Mouse (Mus musculus): ENCODE measurements around the gene Fahd1.

Fahd1 gene

DNA sequence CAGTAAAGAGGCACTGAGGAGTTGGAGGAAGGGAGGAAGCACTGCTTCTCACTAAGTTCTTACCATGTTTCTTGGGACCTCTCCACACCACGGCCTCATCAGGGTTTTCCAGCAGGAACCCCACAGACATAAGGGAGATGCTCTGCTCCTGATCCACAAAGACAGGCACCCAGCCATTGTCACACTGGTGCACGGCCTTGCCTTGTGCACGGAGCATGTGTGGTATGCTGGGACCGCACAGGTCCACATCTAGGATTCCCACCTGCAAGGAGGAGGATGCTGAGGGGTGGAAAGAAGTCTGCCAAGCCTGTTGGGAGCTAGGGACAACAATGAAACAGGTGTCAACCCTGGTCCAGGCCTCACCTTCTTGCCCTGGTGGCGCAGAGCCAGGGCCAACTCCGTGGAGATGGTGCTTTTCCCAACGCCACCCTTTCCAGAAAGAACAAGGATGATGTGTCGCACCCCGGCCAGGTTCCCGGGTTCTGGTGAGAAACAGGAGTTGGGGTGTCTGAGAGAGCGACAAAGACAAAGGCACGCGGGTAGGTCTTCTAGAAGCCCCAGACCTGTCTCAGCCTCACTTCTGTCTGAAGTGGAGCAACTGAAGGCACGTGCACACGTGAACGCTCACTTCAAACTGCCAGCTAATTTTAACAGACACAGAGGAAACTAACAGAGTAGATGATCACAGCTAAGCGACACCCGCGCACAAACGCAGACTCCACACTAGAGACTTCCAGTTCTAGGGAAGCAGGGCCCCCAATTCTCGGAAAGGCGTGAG, 35.4 kb upstream of the Fahd1 start:
- DNase-seq (ENCODE audit: low read depth, low spot score): no peak

DNA sequence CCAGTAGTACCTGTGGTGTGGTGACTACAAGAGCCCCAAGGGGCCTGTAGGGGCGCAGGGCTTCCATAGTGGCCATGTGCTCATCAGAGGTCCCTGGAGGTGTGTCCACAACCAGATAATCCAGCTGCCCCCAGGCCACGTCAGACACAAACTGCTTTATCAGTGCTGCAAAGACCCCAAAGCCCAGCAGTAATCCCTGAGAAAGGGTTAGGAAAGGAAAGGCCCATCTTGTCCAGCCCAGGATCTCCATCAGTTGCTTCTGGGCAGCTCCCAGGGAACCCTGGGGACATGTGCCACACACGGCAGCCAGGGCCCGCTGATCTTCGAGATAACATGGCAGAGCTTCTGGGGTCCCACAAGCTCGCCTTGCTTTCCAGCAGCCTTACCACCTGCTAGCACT, 34.2 kb upstream of the Fahd1 start:
- no peak for DNase-seq (ENCODE audit: low read depth, low spot score)

DNA sequence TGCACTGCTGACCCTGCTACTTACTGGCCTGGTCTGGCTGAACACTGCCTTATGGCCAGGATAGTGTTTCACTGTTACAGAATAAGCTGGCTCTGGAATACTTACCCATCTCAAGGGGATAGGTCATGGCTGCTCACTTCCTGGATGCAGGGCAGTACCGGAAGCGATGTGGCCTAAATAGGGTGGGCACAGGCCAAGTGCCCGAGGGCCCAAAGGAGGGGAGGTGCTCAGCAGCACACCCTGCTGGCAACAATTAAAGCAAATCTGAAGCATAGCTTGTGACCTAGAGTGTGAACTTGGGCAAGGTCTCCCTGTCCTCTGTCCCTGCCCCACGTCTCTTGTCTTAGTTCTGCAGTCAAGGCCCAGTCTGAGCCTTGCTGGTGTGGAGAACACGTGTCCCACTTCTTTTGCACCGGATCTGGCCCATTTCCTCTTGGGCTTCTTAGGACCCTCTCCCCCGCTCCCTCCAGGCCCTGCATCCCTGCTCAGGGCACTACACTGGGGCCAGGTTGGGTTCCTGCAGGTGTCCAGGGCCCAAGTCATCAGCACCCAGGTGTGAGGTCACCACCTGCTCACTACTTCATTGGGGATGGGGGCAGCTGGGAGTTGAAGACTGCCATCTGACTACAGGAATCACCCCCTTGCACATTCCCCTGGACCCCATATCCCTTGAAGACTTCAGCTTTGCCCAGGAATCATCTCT, 31.7 kb upstream of the Fahd1 start:
- DNase-seq (ENCODE audit: low read depth, low spot score): no peak

DNA sequence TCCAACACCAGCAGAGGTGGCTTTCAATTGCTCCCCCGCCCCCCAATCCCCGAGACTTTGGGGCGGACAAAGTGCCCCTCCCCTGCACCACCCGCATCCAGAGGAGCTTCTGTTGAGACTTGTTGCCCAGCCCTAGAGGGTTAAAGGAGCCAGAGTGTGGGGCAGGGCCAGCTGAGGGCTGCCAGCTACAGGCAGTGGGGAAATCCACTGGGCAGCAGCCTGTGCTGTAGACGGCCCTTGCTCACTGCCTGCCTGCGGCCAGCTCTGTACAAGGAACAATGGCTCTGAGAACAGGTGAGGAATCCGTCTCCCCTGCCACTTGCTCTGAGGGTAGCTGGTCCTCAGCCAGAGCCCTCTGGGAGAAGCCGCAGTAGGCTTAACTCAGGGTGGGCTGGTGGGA, 28.4 kb upstream of the Fahd1 start:
- no peak for DNase-seq (ENCODE audit: low read depth, low spot score)

DNA sequence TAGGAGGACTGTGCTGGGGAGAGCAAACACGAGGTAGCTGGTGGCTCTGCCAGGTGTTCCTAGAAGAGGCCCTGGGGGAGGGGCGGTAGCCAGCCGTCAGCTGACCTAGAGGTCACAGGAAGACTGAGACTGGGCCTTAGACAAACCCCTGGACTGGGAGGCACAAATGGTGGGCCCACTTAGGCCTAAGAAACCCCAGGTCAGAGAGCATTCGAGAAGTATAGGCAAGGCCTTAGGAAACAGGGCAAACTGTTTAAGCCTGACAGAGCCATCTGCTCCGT, 27.9 kb upstream of the Fahd1 start:
- peak; percentile 86 for DNase-seq (ENCODE audit: low read depth, low spot score)

DNA sequence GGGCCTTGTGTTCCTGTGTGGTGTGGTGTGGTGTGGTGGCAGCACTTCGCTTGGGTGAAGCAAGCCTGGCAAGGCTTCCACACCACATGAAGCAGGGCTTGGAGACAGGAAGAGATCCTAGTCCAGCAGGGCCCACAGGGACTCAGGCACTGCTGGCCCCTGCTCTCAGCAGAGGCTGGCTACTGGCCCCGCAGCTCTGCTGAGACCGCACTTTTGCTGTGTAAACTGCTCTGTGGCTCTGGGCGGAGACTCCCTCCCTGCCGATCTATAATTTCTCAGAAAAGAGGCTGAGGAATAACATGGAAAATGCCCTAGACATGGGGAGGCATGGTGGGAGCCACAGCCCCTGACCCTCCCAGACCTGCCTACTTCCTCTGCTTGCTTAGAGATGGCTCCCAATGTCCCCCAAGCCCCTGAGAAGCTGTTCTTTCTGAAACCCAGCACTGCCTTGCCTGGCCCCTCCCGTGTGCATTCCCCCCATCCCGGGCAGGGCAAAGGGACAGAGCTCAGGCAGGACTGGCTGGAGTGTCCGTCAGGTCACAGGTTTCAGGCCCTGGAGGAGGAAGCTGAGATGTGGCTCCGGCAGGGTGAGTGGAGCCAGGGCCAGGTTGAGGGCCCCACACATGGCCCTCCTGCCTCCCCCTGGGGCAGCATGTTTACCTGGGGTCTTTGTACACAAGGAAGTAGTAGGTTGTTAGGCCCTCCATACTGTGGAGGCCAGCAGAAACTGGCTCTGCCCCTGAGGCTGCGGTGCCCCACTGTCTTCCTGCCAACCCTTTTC, 27.4 kb upstream of the Fahd1 start:
- peak; percentile 71 for DNase-seq (ENCODE audit: low read depth, low spot score)

DNA sequence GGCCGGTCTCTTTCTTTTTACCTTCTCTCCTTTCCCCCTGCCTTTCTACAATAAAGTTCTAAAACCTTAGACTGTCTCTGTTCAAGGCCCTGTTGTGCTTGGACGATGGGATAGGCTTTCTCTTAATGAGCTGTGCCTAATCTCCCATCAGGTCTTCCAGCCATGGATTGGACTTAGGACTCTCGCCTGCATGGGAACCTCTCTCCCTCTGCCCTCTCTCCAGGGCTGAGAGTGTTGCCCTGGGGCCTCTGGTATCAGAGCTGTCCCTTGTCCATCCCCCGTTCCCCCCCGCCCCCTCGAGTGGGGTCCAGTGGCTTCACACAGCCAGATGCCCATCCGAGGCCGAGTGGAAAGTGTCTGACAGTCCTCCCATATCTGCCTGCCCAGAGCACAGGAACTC, 24.8 kb upstream of the Fahd1 start:
- DNase-seq (ENCODE audit: low read depth, low spot score): no peak

DNA sequence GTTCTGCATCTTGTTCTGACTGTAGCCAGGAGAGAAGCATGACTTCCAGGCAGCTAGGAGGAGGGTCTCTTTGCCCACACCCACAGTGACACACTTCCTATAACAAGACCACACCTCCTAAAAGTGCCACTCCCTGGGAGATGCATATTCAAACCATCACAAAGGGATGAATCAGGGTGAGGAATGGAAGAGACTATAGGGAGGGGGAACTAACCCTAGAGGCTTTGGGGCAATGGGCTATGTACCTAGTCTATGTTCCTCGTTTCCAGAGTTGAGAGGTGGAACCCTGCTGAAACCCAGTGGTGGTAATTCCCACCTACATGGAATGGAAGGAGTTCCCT, 24.2 kb upstream of the Fahd1 start:
- DNase-seq (ENCODE audit: low read depth, low spot score): no peak

DNA sequence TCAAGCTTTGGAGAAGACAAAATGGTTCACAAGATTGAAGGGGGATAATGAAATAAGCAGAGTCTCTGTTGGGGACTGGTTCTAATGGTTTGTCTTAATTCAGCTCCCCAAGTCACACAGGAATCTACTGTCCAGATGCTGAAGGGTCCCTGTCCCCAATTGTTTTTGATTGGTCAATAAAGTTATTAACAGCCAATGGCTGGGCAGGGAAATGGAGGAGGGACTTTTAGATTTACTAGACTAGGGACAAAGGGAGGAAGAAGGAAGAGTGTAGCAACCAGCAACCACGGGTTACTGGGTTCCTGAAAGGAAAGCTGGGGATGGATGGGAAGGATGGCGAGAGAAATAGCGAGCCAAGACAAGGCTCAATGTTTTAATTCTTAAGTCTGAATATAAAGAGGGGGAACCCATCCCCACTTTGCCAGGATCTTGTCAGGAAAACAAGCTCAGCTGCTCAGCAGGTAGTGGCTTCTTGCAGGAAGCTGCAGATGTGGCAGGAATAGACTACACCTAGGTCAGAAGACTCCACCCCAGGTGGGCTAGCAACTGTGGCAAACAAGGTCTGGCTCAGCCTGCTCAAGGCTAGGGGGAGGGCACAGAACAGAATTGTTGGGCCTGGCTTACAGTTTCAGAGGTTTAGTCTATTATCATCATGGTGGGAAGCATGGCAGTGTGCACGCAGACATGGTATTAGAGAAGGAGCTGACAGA, 23.7 kb upstream of the Fahd1 start:
- no peak for DNase-seq (ENCODE audit: low read depth, low spot score)

DNA sequence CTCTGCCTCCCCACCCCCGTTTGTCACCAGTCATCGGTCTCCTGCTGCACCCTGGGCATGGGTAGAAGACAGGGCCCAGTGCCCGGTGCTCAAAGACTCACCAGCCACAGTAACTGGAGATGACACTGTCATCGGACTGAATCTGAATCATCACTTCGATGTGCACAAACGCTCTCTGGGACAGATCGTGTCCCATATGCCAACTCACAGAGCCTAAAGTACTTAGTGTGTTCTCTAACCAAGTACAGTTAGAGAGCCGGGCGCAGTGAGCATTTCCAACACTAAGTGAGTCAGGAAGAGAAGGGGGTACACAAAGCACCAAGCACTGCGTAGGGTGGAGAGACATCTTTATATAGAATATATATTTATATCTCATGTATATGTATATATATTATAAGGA, 17.8 kb upstream of the Fahd1 start:
- no peak for DNase-seq (ENCODE audit: low read depth, low spot score)

DNA sequence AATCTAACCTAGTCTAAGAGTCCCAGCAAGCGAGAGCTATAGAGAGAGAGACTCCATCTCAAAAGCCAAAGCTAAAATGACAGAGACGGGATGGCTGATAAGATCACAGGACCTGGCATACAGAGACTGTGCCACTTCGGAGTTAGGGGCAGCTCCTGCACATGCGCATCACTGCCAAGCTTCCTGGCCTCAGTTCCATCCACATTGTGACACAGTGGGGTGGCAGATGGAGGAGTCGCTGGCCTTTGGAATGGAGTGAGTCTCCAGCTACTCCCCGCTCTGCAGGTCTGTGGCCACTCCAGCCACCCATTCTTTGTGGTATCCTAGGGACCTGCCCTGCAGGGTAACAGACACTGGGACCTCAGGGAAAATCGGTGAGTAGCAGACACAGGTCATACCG, 15.6 kb upstream of the Fahd1 start, which contains the start of gene Igfals:
TSS of gene Igfals (plus strand) at position 222 of the 400 bp plus-strand sequence.
- no peak for DNase-seq (ENCODE audit: low read depth, low spot score)

DNA sequence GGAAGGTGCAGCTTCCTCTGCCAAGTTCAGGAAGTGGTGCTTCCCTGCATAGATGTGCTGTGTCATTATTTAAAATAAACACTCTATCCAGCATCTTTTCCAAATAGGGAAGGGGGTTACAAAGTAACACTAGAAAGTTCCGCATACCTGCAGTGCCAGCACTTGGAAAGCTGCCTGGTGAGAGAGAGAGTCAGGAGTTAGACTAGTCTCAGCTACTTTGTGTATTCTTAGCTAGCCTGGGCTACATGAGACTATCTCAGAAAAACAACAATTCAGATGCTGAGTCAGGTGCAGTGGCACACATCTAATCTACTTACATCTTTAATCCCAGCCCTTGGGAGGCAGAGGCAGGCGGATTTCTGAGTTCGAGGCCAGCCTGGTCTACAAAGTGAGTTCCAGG, 11.6 kb upstream of the Fahd1 start:
- no peak for DNase-seq (ENCODE audit: low read depth, low spot score)

DNA sequence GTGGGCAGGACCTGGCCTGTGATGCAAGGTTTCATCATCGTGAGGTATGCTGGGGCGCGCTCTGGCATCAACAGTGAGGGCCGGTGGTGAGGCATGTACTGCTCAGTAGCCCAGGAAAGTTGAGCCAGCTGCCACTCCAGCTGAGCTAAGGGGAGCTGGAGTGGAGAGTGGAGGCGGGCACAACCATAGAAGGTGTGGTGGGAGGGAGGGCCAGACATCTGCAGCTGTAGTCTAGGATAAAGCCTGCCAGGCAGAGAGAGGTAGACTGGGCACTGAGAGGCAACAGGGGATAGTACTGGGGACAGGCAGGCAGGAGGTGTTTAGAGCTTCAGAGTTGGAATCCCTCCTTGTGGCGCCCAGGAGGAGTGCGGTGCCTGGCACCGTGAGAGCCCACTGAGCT, 9.9 kb upstream of the Fahd1 start:
- no peak for DNase-seq (ENCODE audit: low read depth, low spot score)

DNA sequence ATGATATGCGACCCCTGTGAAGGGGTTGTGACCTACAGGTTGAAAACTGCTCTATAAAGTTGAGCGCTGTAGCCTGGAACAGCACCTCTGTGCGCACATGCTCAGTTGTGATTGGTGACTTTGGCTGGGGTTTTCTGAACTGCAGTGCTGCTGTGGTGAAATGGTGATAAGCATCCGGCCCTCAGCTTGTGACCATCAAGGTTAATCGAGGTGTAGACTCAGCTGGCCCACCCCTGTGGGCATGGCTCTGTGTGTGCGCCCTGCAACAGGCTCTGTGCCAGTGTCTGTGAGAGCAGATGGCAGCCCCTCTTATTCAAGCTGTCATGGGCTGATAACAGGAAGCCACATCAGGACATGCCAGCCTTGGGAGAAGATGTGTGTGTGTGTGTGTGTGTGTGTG, 8.8 kb upstream of the Fahd1 start:
- peak; percentile 33 for DNase-seq (ENCODE audit: low read depth, low spot score)

DNA sequence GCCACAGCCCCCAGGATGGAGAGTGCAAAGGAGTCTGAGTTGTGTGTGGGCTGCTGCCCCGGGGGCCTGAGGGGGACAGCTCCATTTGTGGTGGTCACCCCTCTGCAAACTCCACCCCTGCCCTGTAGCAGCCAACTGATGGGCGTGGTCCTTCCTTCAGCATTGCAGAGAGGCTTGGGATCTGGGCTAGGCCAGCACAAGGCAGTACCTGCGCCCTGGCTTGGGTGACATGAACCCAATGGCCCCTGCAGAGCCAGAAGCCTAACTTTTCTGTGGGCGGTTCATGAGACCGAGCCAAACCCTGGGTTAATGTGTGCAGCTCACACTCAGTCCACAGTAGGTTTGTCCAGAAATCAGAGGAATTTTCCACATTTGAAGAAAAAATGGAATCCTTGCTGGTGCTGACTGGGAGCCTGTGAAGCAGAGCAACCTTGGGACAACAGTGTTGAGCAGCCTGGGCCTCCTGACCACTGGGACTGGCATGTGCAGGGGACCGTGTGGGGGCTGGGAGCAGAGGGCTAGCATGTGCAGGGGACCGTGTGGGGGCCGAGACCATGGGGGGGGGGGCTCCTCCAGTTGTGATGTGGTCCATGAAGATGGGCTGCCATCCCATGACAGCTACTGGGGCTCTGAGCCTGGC, 7.8 kb upstream of the Fahd1 start:
- DNase-seq (ENCODE audit: low read depth, low spot score): no peak

DNA sequence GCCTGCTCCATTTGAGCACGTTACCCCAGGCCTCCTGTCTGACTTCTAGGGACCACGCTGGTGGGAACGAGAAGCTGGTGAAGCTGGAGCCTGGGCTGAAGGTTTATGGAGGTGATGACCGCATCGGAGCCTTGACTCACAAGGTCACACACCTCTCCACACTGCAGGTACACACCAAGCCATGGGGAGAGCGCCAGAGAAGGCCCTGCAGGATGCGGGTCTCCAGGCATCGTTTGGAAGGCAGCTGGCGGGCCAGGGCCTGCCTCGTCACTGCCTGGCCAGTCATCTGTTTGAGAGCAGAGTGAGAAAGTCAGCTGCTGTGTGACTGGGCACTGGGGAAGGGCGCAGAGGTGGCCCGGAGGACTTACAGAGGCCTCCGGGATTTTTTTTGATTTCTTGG, 6.4 kb upstream of the Fahd1 start:
- no peak for DNase-seq (ENCODE audit: low read depth, low spot score)

DNA sequence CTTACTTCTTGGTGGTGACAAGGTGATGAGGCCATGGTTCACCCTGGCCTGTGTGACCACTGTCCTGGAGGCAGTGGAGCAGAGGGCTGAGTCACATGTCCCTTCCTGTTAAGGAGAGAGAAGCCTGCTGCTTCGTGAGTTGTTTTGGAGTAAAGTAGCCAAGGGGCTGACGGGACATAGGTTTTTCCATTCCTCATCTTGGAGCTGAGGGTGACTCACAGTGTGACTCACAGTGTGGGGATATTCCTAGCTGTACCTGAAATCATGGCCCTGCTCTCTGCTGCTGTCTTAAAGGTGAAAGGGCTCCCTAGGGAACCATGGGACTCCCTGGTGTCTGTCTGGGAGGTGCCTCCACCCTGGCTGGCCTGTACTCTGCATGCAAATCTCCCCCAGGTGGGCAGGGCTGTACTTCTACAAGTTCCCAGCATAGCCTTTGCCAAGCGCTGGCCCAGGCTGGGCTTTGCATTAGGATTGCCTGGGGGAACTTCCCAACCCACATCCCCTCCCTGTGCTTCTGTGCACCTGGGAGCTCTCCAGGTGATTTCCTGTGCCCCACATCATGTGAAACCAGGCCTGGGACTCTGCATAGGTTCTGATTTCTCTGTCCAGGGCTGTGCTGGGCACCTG, 5.8 kb upstream of the Fahd1 start:
- DNase-seq (ENCODE audit: low read depth, low spot score): no peak

DNA sequence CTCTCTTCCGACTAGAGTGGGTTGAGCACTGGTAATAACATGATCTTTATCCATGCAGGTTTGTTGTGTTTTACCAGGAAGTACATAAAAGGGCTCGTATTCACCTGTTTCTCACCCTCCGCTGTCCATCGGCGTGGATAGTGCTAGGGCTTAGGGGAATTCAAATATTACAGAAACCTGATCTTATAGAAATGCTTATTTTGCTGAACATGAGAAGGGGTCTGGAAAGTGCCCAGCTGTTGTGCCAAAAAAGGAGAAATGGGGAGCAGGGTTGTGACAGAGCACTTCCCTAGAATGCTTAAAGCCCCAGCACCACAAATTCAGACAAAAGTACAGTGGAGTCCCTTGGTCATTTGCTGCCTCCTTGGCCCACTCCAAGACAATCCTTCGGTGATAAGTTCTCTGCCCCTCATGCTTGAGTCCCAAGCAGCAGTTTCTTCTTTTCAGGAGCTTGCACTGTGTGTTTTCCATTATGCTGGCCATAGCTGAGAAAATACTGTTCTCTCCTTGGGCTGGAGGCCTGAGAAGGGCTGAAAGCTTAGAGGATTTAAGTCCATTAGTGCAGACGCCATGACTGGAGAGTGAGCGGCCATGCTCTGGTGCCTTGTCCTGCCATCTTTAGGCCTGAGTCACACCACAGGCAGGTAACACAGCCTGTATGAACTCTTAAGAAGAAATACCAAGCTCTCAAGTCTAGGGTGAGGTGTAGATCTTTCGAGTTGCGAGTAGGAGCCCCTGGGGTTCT, 1.4 kb upstream of the Fahd1 start:
- DNase-seq (ENCODE audit: low read depth, low spot score): no peak

DNA sequence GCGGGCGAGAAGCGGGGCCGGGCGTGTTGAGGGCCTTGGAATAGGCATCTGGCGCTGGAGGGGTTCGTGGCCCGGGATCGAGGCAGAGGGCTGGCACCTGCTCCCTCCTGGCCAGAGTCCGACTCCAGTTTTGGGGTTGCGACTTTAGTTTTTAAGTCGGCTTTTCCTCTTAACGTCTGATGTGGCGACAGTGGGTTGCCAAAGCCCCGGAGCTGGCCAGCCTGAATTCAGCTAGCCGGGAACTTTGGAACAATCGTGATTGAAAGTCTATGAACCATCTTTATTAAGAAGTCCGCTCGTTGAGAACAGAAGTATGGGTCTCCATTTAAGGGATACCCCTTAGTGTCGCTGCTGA, 586 bp upstream of the Fahd1 start:
- no peak for DNase-seq (ENCODE audit: low read depth, low spot score)

DNA sequence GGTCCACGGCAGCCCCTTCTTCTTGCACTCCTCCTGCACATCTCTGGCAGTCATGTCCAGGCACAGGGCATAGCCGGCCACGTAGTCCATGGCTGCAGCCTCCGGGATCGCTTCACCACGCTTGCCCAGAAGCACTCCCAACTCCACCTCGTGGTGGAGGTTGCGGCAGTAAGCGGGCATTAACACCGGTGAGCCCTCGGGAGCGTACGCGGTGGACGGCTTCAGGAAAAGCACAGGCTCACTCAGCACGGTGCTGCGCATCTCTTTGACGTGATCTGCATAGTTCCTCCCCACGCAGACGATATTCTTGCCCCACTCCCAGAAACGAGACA, 465 bp downstream of the Fahd1 start:
- no peak for DNase-seq (ENCODE audit: low read depth, low spot score)

DNA sequence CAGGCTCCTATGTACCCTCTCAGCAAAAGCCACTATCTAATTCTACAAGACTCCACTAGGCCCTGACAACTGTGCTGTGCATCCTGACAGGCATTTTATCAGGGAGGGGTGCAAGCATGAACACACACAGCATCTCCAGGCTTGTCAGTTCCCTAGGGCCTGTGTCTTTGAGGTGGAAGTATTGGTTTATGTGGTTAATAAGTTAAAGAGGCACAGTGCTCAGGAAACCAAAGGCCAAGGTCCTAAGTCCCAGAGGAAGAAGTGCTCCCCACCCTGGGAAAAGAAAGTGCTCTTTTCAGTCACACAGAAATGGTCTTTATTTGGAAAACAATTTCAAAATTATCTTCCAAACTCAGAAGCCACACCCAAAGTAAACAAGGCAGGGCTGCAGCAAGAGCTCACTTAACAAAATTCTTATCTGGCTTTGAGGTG, 1.5 kb downstream of the Fahd1 start:
- DNase-seq (ENCODE audit: low read depth, low spot score): no peak

Measured in skeletal muscle tissue, adult 2 months (tissue).